Mouse (Mus musculus): ENCODE data around the gene Ankrd44. TPM values are rescaled to one million over a fixed set of nuclear protein-coding genes. Genes with fewer than 3 reads are reported as not detected.
A peak's percentile ranks its signal among the peaks of the same experiment; 100 is the strongest.

Ankrd44 gene
- polyA plus RNA-seq, 1 experiment from 2014 or later, result 4.3 TPM

DNA sequence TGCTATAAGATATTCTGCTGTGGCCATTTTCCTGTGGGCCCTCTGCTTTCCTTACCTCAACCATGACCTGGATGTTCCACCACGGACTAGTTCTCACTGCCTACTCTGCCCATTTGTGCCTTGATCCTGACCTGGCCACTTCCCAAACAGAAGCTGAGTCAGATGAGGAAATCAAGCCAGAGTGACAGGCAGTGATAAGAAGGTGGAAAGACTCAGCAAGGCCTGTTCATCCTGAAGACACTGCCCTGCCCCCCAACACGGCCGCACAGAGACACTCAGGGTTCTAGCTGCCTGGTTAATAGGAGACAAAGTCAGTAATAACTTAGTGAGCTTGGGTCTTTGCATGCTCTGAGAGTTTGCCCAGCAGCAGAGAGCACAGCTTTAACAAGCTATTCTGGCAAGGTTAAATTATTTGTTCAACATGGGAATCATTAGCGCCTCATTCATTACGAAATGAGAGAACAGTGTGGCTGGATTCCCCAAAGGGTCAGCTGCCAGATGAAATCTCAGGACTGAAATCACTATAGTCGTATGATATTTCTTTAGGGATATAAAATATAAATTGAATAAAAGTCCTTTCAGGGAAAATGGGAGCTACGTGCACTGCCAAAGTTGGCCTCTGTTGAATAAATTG lies 136.7 kb downstream of the Ankrd44 start:
- H3K36me3 ChIP-seq (ENCODE audit: insufficient read depth, low read length), result no peaks in the 10 kb centered on the region
- no peaks in the 10 kb centered on the region for H3K4me1 ChIP-seq (replicated peaks; ENCODE audit: insufficient read depth, low read length)
- ATAC-seq (replicated peaks; ENCODE audit: low FRiP score, low read depth) (no peak), DNase-seq (ENCODE audit: low spot score) (no peak)
- WGBS, result 72% methylated on average over 7 of the region's 7 CpGs
- no peak overlapping the region for H3K4me2 ChIP-seq (ENCODE audit: low read length)
- TF ChIP-seq CTCF (IDR thresholded peaks at IDR 0.05; ENCODE audit: low read depth), result no peak
- H3K27me3 ChIP-seq (ENCODE audit: insufficient read depth, low read length), result no peaks in the 10 kb centered on the region
- no peak overlapping the region for H3K4me3 ChIP-seq (replicated peaks; ENCODE audit: low read depth, low read length)
- no peaks in the 10 kb centered on the region for H3K9me3 ChIP-seq (replicated peaks; ENCODE audit: low read length)
- no peak overlapping the region for H3K27ac ChIP-seq
- H3K9ac ChIP-seq (ENCODE audit: low read depth, low read length), result no peak overlapping the region

DNA sequence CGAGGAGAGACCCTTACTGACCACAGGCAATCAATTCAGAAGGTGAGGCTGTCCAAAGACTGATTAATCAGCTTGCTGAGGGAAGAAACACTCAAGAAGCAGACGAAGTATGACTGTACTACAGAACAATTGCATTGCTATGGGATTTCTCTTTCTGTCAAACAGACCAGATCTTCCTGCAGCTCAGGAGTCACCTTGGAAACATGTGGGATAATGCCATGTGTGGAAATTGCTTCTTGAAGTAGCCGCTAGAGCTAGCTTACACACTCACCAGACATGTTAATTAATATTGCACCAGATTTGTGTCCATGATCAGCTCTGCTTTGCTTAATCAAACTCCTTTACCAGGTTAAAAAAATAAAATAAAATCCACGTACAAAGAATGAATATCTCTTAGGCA lies 137.8 kb downstream of the Ankrd44 start:
- no peak for DNase-seq (ENCODE audit: low spot score)
- no peaks in the 10 kb centered on the region for H3K36me3 ChIP-seq (ENCODE audit: insufficient read depth, low read length)
- ATAC-seq (replicated peaks; ENCODE audit: low FRiP score, low read depth), result no peak
- H3K4me2 ChIP-seq (ENCODE audit: low read length), result no peak overlapping the region
- no peaks in the 10 kb centered on the region for H3K27me3 ChIP-seq (ENCODE audit: insufficient read depth, low read length)
- H3K4me1 ChIP-seq (replicated peaks; ENCODE audit: insufficient read depth, low read length), result no peaks in the 10 kb centered on the region
- H3K27ac ChIP-seq, result no peak overlapping the region
- H3K9ac ChIP-seq (ENCODE audit: low read depth, low read length), result no peak overlapping the region
- TF ChIP-seq CTCF (IDR thresholded peaks at IDR 0.05; ENCODE audit: low read depth), result no peak
- 67% methylated on average over 4 of the region's 4 CpGs for WGBS
- H3K9me3 ChIP-seq (replicated peaks; ENCODE audit: low read length), result no peaks in the 10 kb centered on the region
- no peak overlapping the region for H3K4me3 ChIP-seq (replicated peaks; ENCODE audit: low read depth, low read length)

DNA sequence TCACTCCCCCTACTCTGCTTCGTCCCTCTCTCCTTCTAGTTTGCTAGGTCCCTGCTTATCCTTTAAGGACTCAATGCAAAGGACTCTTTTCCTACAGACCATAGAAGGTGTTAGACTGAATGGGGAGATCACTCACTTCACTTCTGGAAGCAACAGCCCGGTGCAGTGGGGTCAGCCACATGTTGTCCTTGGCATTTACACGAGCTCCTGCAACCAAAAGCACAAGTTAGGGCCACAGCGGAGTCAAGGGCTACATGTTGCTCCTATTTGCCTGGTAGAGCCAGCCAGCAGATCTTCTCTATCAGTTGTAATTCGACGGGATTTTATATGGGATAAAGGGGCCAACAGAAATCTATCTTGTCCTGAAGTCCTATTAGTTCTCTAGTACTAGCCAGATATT lies 148.0 kb downstream of the Ankrd44 start:
- H3K27ac ChIP-seq, result no peak overlapping the region
- H3K9me3 ChIP-seq (replicated peaks; ENCODE audit: low read length), result no peaks in the 10 kb centered on the region
- H3K27me3 ChIP-seq (ENCODE audit: insufficient read depth, low read length), result no peaks in the 10 kb centered on the region
- H3K4me2 ChIP-seq (ENCODE audit: low read length), result no peak overlapping the region
- ATAC-seq (replicated peaks; ENCODE audit: low FRiP score, low read depth) (no peak), DNase-seq (ENCODE audit: low spot score) (no peak)
- no peak overlapping the region for H3K9ac ChIP-seq (ENCODE audit: low read depth, low read length)
- no peaks in the 10 kb centered on the region for H3K36me3 ChIP-seq (ENCODE audit: insufficient read depth, low read length)
- WGBS, result 91% methylated on average over 6 of the region's 6 CpGs
- no peak for TF ChIP-seq CTCF (IDR thresholded peaks at IDR 0.05; ENCODE audit: low read depth)
- H3K4me3 ChIP-seq (replicated peaks; ENCODE audit: low read depth, low read length), result no peak overlapping the region
- H3K4me1 ChIP-seq (replicated peaks; ENCODE audit: insufficient read depth, low read length), result no peaks in the 10 kb centered on the region

DNA sequence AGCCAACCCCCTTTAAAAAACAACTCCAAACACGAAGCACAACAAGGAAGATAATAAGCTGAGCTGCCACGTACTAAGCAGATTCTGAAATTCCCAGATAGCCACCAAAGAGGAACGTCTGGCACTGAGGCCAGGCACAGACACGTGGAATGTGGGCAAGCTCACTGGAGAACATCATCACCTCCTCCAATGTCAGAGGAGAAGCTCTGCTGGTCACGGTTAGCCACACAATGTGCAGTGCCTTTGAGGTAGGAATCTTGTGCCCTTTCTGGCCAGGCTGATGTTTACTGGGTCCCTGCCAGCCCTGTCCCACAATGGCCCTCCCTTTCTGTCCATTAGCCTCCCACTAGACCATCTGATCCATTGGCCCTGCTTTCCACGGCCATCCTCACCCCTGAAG lies 149.1 kb downstream of the Ankrd44 start:
- Histone ChIP-seq H3K27me3 (ENCODE audit: insufficient read depth, low read length) (no peaks in the 10 kb centered on the region), H3K27ac (no peak overlapping the region), H3K9me3 (replicated peaks; ENCODE audit: low read length) (no peaks in the 10 kb centered on the region), H3K9ac (ENCODE audit: low read depth, low read length) (no peak overlapping the region), H3K4me1 (replicated peaks; ENCODE audit: insufficient read depth, low read length) (no peaks in the 10 kb centered on the region), H3K4me3 (replicated peaks; ENCODE audit: low read depth, low read length) (no peak overlapping the region), H3K36me3 (ENCODE audit: insufficient read depth, low read length) (no peaks in the 10 kb centered on the region), H3K4me2 (ENCODE audit: low read length) (no peak overlapping the region)
- ATAC-seq (replicated peaks; ENCODE audit: low FRiP score, low read depth) (no peak), DNase-seq (ENCODE audit: low spot score) (peak; percentile 16)
- no peak for TF ChIP-seq CTCF (IDR thresholded peaks at IDR 0.05; ENCODE audit: low read depth)
- 44% methylated on average over 6 of the region's 6 CpGs for WGBS

DNA sequence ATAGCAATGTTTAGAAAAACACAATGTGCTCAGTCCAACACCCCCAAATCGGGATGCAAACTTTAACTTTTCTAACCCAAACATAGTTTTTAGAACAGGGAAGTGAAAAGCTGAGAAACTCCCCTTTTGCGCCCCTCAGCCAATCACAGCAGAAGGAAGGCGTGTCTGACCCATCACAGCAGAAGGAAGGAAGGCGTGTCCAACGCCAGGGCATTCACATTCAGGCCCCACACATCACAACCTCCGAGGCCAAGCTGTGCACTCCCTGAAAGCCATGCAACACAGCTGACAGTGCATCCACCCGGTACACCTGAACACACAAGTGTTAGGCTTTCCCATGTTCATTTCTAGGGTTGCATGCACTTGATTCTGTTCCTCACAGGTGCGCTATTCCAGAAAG lies 150.1 kb downstream of the Ankrd44 start:
- 62% methylated on average over 8 of the region's 8 CpGs for WGBS
- no peaks in the 10 kb centered on the region for H3K36me3 ChIP-seq (ENCODE audit: insufficient read depth, low read length)
- no peak overlapping the region for H3K9ac ChIP-seq (ENCODE audit: low read depth, low read length)
- no peak overlapping the region for H3K4me2 ChIP-seq (ENCODE audit: low read length)
- TF ChIP-seq CTCF (IDR thresholded peaks at IDR 0.05; ENCODE audit: low read depth), result no peak
- no peak for ATAC-seq (replicated peaks; ENCODE audit: low FRiP score, low read depth)
- no peaks in the 10 kb centered on the region for H3K4me1 ChIP-seq (replicated peaks; ENCODE audit: insufficient read depth, low read length)
- H3K27me3 ChIP-seq (ENCODE audit: insufficient read depth, low read length), result no peaks in the 10 kb centered on the region
- DNase-seq (ENCODE audit: low spot score), result peak; percentile 8
- H3K4me3 ChIP-seq (replicated peaks; ENCODE audit: low read depth, low read length), result no peak overlapping the region
- H3K27ac ChIP-seq, result no peak overlapping the region
- H3K9me3 ChIP-seq (replicated peaks; ENCODE audit: low read length), result no peaks in the 10 kb centered on the region

DNA sequence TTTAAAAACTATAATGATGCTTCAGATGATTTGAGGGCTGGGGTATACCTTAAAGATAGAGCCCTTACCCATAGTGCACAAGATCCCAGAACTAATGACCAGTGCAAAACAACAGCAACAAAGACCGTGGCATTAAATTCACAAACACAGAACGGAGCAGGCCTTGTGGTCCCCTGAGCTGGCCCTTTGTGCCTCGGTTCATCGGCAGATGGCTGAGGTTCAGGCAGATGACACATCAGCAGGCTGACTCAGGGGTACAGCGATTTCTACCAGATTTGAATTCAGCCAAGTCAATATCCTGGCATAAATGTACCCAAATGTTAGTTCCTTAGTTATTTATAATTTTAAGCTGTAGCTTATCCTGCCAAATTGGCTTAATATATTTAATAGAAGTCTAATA lies 153.3 kb downstream of the Ankrd44 start:
- Histone ChIP-seq H3K27ac (no peak overlapping the region), H3K9me3 (replicated peaks; ENCODE audit: low read length) (no peaks in the 10 kb centered on the region), H3K9ac (ENCODE audit: low read depth, low read length) (no peak overlapping the region), H3K4me3 (replicated peaks; ENCODE audit: low read depth, low read length) (no peak overlapping the region), H3K4me1 (replicated peaks; ENCODE audit: insufficient read depth, low read length) (no peaks in the 10 kb centered on the region), H3K4me2 (ENCODE audit: low read length) (no peak overlapping the region), H3K36me3 (ENCODE audit: insufficient read depth, low read length) (no peaks in the 10 kb centered on the region), H3K27me3 (ENCODE audit: insufficient read depth, low read length) (no peaks in the 10 kb centered on the region)
- no peak for DNase-seq (ENCODE audit: low spot score)
- no peak for TF ChIP-seq CTCF (IDR thresholded peaks at IDR 0.05; ENCODE audit: low read depth)
- 87% methylated on average over 5 of the region's 5 CpGs for WGBS
- ATAC-seq (replicated peaks; ENCODE audit: low FRiP score, low read depth), result no peak

DNA sequence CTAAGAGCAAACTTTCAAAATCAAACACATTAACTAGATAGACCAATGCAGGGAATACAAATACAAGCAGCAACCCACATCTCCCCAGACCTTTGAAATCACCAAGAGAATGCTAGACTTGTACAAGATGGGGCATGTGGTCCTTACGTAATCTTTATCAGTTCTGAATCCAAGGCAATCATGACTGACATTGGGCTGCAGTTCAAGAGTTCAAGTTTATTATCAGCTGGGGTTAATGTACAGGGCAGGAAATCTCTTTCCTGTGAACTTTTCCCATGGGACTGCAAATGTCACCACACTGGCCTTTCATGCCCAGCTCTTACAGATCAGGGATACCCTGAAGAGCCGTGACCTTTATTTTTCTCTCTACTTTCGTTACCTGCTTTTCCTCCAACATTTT lies 154.7 kb downstream of the Ankrd44 start:
- Histone ChIP-seq H3K4me2 (ENCODE audit: low read length) (no peak overlapping the region), H3K27ac (no peak overlapping the region), H3K9me3 (replicated peaks; ENCODE audit: low read length) (no peaks in the 10 kb centered on the region), H3K27me3 (ENCODE audit: insufficient read depth, low read length) (no peaks in the 10 kb centered on the region), H3K4me1 (replicated peaks; ENCODE audit: insufficient read depth, low read length) (no peaks in the 10 kb centered on the region), H3K9ac (ENCODE audit: low read depth, low read length) (no peak overlapping the region), H3K4me3 (replicated peaks; ENCODE audit: low read depth, low read length) (no peak overlapping the region), H3K36me3 (ENCODE audit: insufficient read depth, low read length) (no peaks in the 10 kb centered on the region)
- ATAC-seq (replicated peaks; ENCODE audit: low FRiP score, low read depth), result no peak
- WGBS, result 84% methylated on average over 3 of the region's 3 CpGs
- no peak for DNase-seq (ENCODE audit: low spot score)
- no peak for TF ChIP-seq CTCF (IDR thresholded peaks at IDR 0.05; ENCODE audit: low read depth)
